Mouse (Mus musculus) E14TG2a.4 (cell line): ENCODE results near the gene Mphosph9.

Experiments used
- CTCF ChIP-seq: conservative IDR thresholded peaks from 2 replicates; pipeline ENCODE4 v1.5.1; 2014; ENCODE audit warnings: low read length
- NANOG ChIP-seq: IDR thresholded peaks from 2 replicates; pipeline ENCODE4 v1.6.1; 2014; ENCODE audit warnings: borderline replicate concordance, low read length, mixed read lengths
- POU5F1 ChIP-seq: IDR thresholded peaks from 2 replicates; pipeline ENCODE4 v1.6.1; 2014; ENCODE audit warnings: low read length, borderline replicate concordance

- TF ChIP-seq CTCF (no peak), NANOG (no peak), POU5F1 (no peak)
Observed at GRCm38 (mm10) chr5:124293967-124294366, 33.8 kb downstream of the Mphosph9 start.
